Mouse (Mus musculus) midbrain, embryonic 16.5 days (tissue): Measurements from ENCODE around the gene Ddx4. TPM values are rescaled to one million over a fixed set of nuclear protein-coding genes. Genes with fewer than 3 reads are reported as not detected.

Experiments
- ATAC-seq: fragments of 200-750 bp; cut with Nextera tagmentation; 2 replicates; pipeline ENCODE4 v1.8.0; 2017; ENCODE audit warnings: moderate TSS enrichment
- H3K27ac ChIP-seq: fragments of 300-500 bp; sonication (generic); 2 replicates; pipeline ENCODE4 v1.5.1; 2014; ENCODE audit warnings: mild to moderate bottlenecking, low read length, mixed read lengths
- H3K27me3 ChIP-seq: fragments of 300-500 bp; sonication (generic); 2 replicates; pipeline ENCODE4 v1.6.1; 2014; ENCODE audit warnings: low read depth, low read length, mixed read lengths; ENCODE audit not compliant: control insufficient read depth, insufficient read depth
- H3K36me3 ChIP-seq: fragments of 300-500 bp; sonication (generic); 2 replicates; pipeline ENCODE4 v1.6.1; 2014; ENCODE audit warnings: mild to moderate bottlenecking, low read length, moderate library complexity, mixed read lengths; ENCODE audit not compliant: control insufficient read depth, insufficient read depth
- H3K4me1 ChIP-seq: fragments of 300-500 bp; sonication (generic); 2 replicates; pipeline ENCODE4 v1.6.1; 2014; ENCODE audit warnings: mild to moderate bottlenecking, low read length, mixed read lengths; ENCODE audit not compliant: control insufficient read depth, insufficient read depth
- H3K4me2 ChIP-seq: fragments of 300-500 bp; sonication (generic); 2 replicates; pipeline ENCODE4 v1.6.1; 2014; ENCODE audit warnings: mild to moderate bottlenecking, low read length, mixed read lengths
- H3K4me3 ChIP-seq: fragments of 300-500 bp; sonication (generic); 2 replicates; pipeline ENCODE4 v1.5.1; 2014; ENCODE audit warnings: low read depth, mild to moderate bottlenecking, low read length, moderate library complexity, mixed read lengths
- H3K9ac ChIP-seq: fragments of 300-500 bp; sonication (generic); 2 replicates; pipeline ENCODE4 v1.6.1; 2014; ENCODE audit warnings: low read depth, low read length, mixed read lengths
- H3K9me3 ChIP-seq: fragments of 300-500 bp; sonication (generic); replicated peaks from 2 replicates; pipeline ENCODE4 v1.6.1; 2014; ENCODE audit warnings: mild to moderate bottlenecking, low read length, mixed read lengths; ENCODE audit not compliant: control insufficient read depth, poor library complexity, severe bottlenecking
- WGBS: fragments of 180-500 bp; shearing (Covaris S2); extraction: QIAGEN DNeasy Blood & Tissue Kit; methylation state at CpG from one replicate; pipeline ENCODE4 v1.1.7; 2014; 5-methylcytosine and 5-hydroxymethylcytosine counted together
- polyA plus RNA-seq: library from polyadenylated mRNA; unstranded; fragments of >200 nt; fragmentation: Nextera tagmentation; extraction: Ambion mirVana; gene quantifications from 2 replicates; pipeline ENCODE4 v1.2.1, GENCODE M21; 2015

The Ddx4 gene
- polyA plus RNA-seq, 1 experiment from 2014 or later, result 0.72 TPM

- 94% methylated on average over 5 of the region's 5 CpGs for WGBS
- H3K27ac ChIP-seq, result no peak overlapping the region
- ATAC-seq, result no peak
- H3K36me3 ChIP-seq, result no peaks in the 10 kb centered on the region
- H3K9ac ChIP-seq, result no peak overlapping the region
- no peaks in the 10 kb centered on the region for H3K27me3 ChIP-seq
- no peak overlapping the region for H3K4me2 ChIP-seq
- no peaks in the 10 kb centered on the region for H3K4me1 ChIP-seq
- no peak overlapping the region for H3K4me3 ChIP-seq
- H3K9me3 ChIP-seq, result no peaks in the 10 kb centered on the region
These were observed 99.0 kb downstream of the Ddx4 start for GRCm38 (mm10) chr13:112553304-112553703.

GRCm38 (mm10) chr13:112551641-112552548 lies 100.4 kb downstream of the Ddx4 start:
- Histone ChIP-seq H3K9ac (no peak overlapping the region), H3K27me3 (no peaks in the 10 kb centered on the region), H3K9me3 (no peaks in the 10 kb centered on the region), H3K27ac (no peak overlapping the region), H3K36me3 (no peaks in the 10 kb centered on the region), H3K4me2 (no peak overlapping the region), H3K4me1 (no peaks in the 10 kb centered on the region), H3K4me3 (no peak overlapping the region)
- ATAC-seq, result no peak
- 88% methylated on average over 7 of the region's 7 CpGs for WGBS

Other genes starting within 250 kb of the Ddx4 start
- 20.5 and 25.1 TPM in 2 replicates for gene Il6st, start 188.4 kb downstream of the Ddx4 start, polyA plus RNA-seq
- gene Il31ra, start 58.1 kb downstream of the Ddx4 start, polyA plus RNA-seq, result 0.10 and 0.22 TPM in 2 replicates
- gene Slc38a9, start 8.3 kb upstream of the Ddx4 start, polyA plus RNA-seq, result 26.3 and 27.3 TPM in 2 replicates
- 58.7 and 69.5 TPM in 2 replicates for gene Plpp1, start 148.3 kb upstream of the Ddx4 start, polyA plus RNA-seq